Mouse (Mus musculus) gonadal fat pad, adult 2 months (tissue): ENCODE measurements around the gene Olfr1395. TPM values are rescaled to one million over a fixed set of nuclear protein-coding genes. Genes with fewer than 3 reads are reported as not detected.
"Not testable (repeated sequence)": the region's sequence is repeated elsewhere in the genome, so short reads cannot be mapped to it uniquely, and the experiment has no call there.

ENCODE experiments used
- DNase-seq: peaks from one replicate; pipeline ENCODE4 v3.0.0-alpha.2; 2012; ENCODE audit warnings: low read depth
- polyA plus RNA-seq: library from polyadenylated mRNA; depleted of rRNA; stranded (reverse); fragments of >200 nt; gene quantifications from 2 replicates; pipeline ENCODE4 v1.2.3, GENCODE M21; 2012; rRNA removed

Gene Olfr1395
- polyA plus RNA-seq, 1 experiment, result 0.12 TPM

- no peak for DNase-seq
Observed at GRCm38 (mm10) chr11:49175345-49175744, 33.3 kb downstream of the Olfr1395 start.

- not testable (repeated sequence) for DNase-seq
Observed at GRCm38 (mm10) chr11:49176047-49176779, 34.1 kb downstream of the Olfr1395 start.

GRCm38 (mm10) chr11:49183172-49183571 is 41.1 kb downstream of the Olfr1395 start:
- DNase-seq, result no peak

GRCm38 (mm10) chr11:49186452-49186851 is 44.4 kb downstream of the Olfr1395 start:
- no peak for DNase-seq

- DNase-seq, result no peak
Observed at GRCm38 (mm10) chr11:49186955-49187488, 44.9 kb downstream of the Olfr1395 start, which contains the start of gene Btnl9. Btnl9 (minus strand) TSS chr11:49187159.

GRCm38 (mm10) chr11:49187701-49188100 is 45.6 kb downstream of the Olfr1395 start:
- DNase-seq, result no peak

GRCm38 (mm10) chr11:49189737-49190136 is 47.7 kb downstream of the Olfr1395 start:
- no peak for DNase-seq

GRCm38 (mm10) chr11:49191083-49191482 is 49.0 kb downstream of the Olfr1395 start:
- no peak for DNase-seq

GRCm38 (mm10) chr11:49194771-49195170 is 52.7 kb downstream of the Olfr1395 start:
- not testable (repeated sequence) for DNase-seq

- no peak for DNase-seq
Observed at GRCm38 (mm10) chr11:49195819-49196322, 53.8 kb downstream of the Olfr1395 start.

Other genes with a start within 250 kb of the Olfr1395 start
- 0.50 and 0.62 TPM in 2 replicates for gene Gm5431, start 240.1 kb upstream of the Olfr1395 start, polyA plus RNA-seq
- 8.1 and 9.9 TPM in 2 replicates for gene Psme2b, start 196.1 kb upstream of the Olfr1395 start, polyA plus RNA-seq
- 0.49 and 0.63 TPM in 2 replicates for gene Olfr56, start 163.4 kb upstream of the Olfr1395 start, polyA plus RNA-seq
- gene 9930111J21Rik1, start 162.9 kb upstream of the Olfr1395 start, polyA plus RNA-seq, result 1.8 and 4.0 TPM in 2 replicates
- 0.03 and 0.12 TPM in 2 replicates for gene Gm12185, start 150.0 kb upstream of the Olfr1395 start, polyA plus RNA-seq
- 1.3 and 2.6 TPM in 2 replicates for gene Tgtp1, start 148.1 kb upstream of the Olfr1395 start, polyA plus RNA-seq
- 1.9 and 2.1 TPM in 2 replicates for gene 9930111J21Rik2, start 91.0 kb upstream of the Olfr1395 start, polyA plus RNA-seq
- gene Tgtp2, start 78.1 kb upstream of the Olfr1395 start, polyA plus RNA-seq, result 3.8 and 6.6 TPM in 2 replicates
- 3.7 and 4.8 TPM in 2 replicates for gene Ifi47, start 65.7 kb upstream of the Olfr1395 start, polyA plus RNA-seq
- 0.27 and 0.38 TPM in 2 replicates for gene Olfr1396, start 27.4 kb upstream of the Olfr1395 start, polyA plus RNA-seq
- gene Olfr1394, start 12.1 kb downstream of the Olfr1395 start, polyA plus RNA-seq, result not detected in 2 replicates
- gene Btnl9, start 44.9 kb downstream of the Olfr1395 start, polyA plus RNA-seq, result 14.9 and 19.2 TPM in 2 replicates
- gene Zfp62, start 61.0 kb downstream of the Olfr1395 start, polyA plus RNA-seq, result 3.0 and 3.4 TPM in 2 replicates
- gene Mgat1, start 101.9 kb downstream of the Olfr1395 start, polyA plus RNA-seq, result 113 and 126 TPM in 2 replicates
- 0.09 and 0.11 TPM in 2 replicates for gene Olfr1393, start 136.0 kb downstream of the Olfr1395 start, polyA plus RNA-seq
- 0.04 and 0.05 TPM in 2 replicates for gene Olfr1392, start 143.0 kb downstream of the Olfr1395 start, polyA plus RNA-seq
- not detected in 2 replicates for gene Olfr10, start 162.5 kb downstream of the Olfr1395 start, polyA plus RNA-seq
- gene Olfr1391, start 180.5 kb downstream of the Olfr1395 start, polyA plus RNA-seq, result not detected in 2 replicates
- gene Olfr1390, start 192.9 kb downstream of the Olfr1395 start, polyA plus RNA-seq, result not detected in 2 replicates